Mouse (Mus musculus) kidney, postnatal 0 days (tissue): ENCODE results near the gene 2010300C02Rik. TPM values are rescaled to one million over a fixed set of nuclear protein-coding genes. Genes with fewer than 3 reads are reported as not detected.
"Not testable (repeated sequence)": the region's sequence is repeated elsewhere in the genome, so short reads cannot be mapped to it uniquely, and the experiment has no call there.

Experiments used
- ATAC-seq: fragments of 200-750 bp; cut with Nextera tagmentation; replicated peaks from 2 replicates; pipeline ENCODE4 v1.8.0; 2017; ENCODE audit warnings: low read depth, moderate number of reproducible peaks, moderate TSS enrichment, moderate library complexity; ENCODE audit not compliant: low FRiP score
- DNase-seq: peaks from one replicate; pipeline ENCODE4 v3.0.0-alpha.2; 2016; ENCODE audit warnings: low spot score
- H3K27ac ChIP-seq: fragments of 300-500 bp; sonication (generic); 2 replicates; pipeline ENCODE4 v1.5.1; 2014; ENCODE audit warnings: mild to moderate bottlenecking
- H3K27me3 ChIP-seq: fragments of 300-500 bp; sonication (generic); 2 replicates; pipeline ENCODE4 v1.6.1; 2014; ENCODE audit warnings: low read length, mixed read lengths; ENCODE audit not compliant: insufficient read depth
- H3K36me3 ChIP-seq: fragments of 300-500 bp; sonication (generic); 2 replicates; pipeline ENCODE4 v1.6.1; 2014; ENCODE audit warnings: low read length, mixed read lengths; ENCODE audit not compliant: insufficient read depth
- H3K4me1 ChIP-seq: fragments of 300-500 bp; sonication (generic); replicated peaks from 2 replicates; pipeline ENCODE4 v1.6.1; 2014; ENCODE audit warnings: antibody characterized with exemption, low read length, mixed read lengths; ENCODE audit not compliant: insufficient read depth
- H3K4me2 ChIP-seq: fragments of 300-500 bp; sonication (generic); 2 replicates; pipeline ENCODE4 v1.6.1; 2014; ENCODE audit warnings: mild to moderate bottlenecking, low read length, moderate library complexity, mixed read lengths
- H3K4me3 ChIP-seq: fragments of 300-500 bp; sonication (generic); replicated peaks from 2 replicates; pipeline ENCODE4 v1.5.1; 2014; ENCODE audit warnings: low read depth, low read length
- H3K9ac ChIP-seq: fragments of 300-500 bp; sonication (generic); 2 replicates; pipeline ENCODE4 v1.6.1; 2014; ENCODE audit warnings: low read depth, low read length
- H3K9me3 ChIP-seq: fragments of 300-500 bp; sonication (generic); replicated peaks from 2 replicates; pipeline ENCODE4 v1.6.1; 2016; ENCODE audit warnings: low read length, inconsistent platforms, mixed read lengths
- CTCF ChIP-seq: IDR thresholded peaks from 2 replicates; pipeline ENCODE4 v1.5.1; 2016; ENCODE audit warnings: antibody characterized with exemption, low read depth, mild to moderate bottlenecking, moderate library complexity
- WGBS: fragments of 180-500 bp; shearing (Covaris S2); extraction: QIAGEN DNeasy Blood & Tissue Kit; methylation state at CpG from one replicate; pipeline ENCODE4 v1.1.7; 2014; 5-methylcytosine and 5-hydroxymethylcytosine counted together
- polyA plus RNA-seq: library from polyadenylated mRNA; unstranded; fragments of >200 nt; fragmentation: Nextera tagmentation; extraction: Ambion mirVana; gene quantifications from 2 replicates; pipeline ENCODE4 v1.2.1, GENCODE M21; 2015

The 2010300C02Rik gene
- polyA plus RNA-seq, 1 experiment from 2014 or later: 2.4 TPM

GRCm38 (mm10) chr1:37726426-37726825 is 6.5 kb upstream of the 2010300C02Rik start:
- Histone ChIP-seq H3K9me3 (no peaks in the 10 kb centered on the region), H3K4me2 (no peak overlapping the region), H3K36me3 (no peaks in the 10 kb centered on the region), H3K4me1 (no peaks in the 10 kb centered on the region), H3K27me3 (no peaks in the 10 kb centered on the region), H3K9ac (no peak overlapping the region), H3K4me3 (no peak overlapping the region), H3K27ac (no peak overlapping the region)
- ATAC-seq (no peak), DNase-seq (no peak)
- no peak for TF ChIP-seq CTCF
- WGBS: 80% methylated on average over 8 of the region's 8 CpGs

GRCm38 (mm10) chr1:37725880-37726279 is 6.0 kb upstream of the 2010300C02Rik start:
- Histone ChIP-seq H3K4me2 (no peak overlapping the region), H3K9ac (no peak overlapping the region), H3K36me3 (no peaks in the 10 kb centered on the region), H3K9me3 (no peaks in the 10 kb centered on the region), H3K27ac (no peak overlapping the region), H3K27me3 (no peaks in the 10 kb centered on the region), H3K4me3 (no peak overlapping the region), H3K4me1 (no peaks in the 10 kb centered on the region)
- ATAC-seq (no peak), DNase-seq (no peak)
- 67% methylated on average over 12 of the region's 12 CpGs for WGBS
- TF ChIP-seq CTCF: no peak

GRCm38 (mm10) chr1:37721092-37721491 is 1.2 kb upstream of the 2010300C02Rik start:
- TF ChIP-seq CTCF: no peak
- WGBS: 79% methylated on average over 5 of the region's 5 CpGs
- DNase-seq (no peak), ATAC-seq (no peak)
- H3K9ac ChIP-seq: no peak overlapping the region
- H3K4me3 ChIP-seq: no peak overlapping the region
- no peaks in the 10 kb centered on the region for H3K9me3 ChIP-seq
- H3K4me1 ChIP-seq: no peaks in the 10 kb centered on the region; the same call in 1 of the 2 replicates
- no peak overlapping the region for H3K27ac ChIP-seq
- H3K4me2 ChIP-seq: no peak overlapping the region
- H3K27me3 ChIP-seq: no peaks in the 10 kb centered on the region
- no peaks in the 10 kb centered on the region for H3K36me3 ChIP-seq

GRCm38 (mm10) chr1:37719030-37719723 is 708 bp downstream of the 2010300C02Rik start:
- Histone ChIP-seq H3K4me3 (peak overlapping the region; percentile 57), H3K9ac (peak overlapping the region; percentile 58), H3K4me2 (peak overlapping the region; percentile 93), H3K9me3 (no peaks in the 10 kb centered on the region), H3K27me3 (no peaks in the 10 kb centered on the region), H3K36me3 (no peaks in the 10 kb centered on the region), H3K4me1 (no peaks in the 10 kb centered on the region; the same call in 1 of the 2 replicates), H3K27ac (no peak overlapping the region)
- TF ChIP-seq CTCF: no peak
- peak; percentile 74 for ATAC-seq
- 3% methylated on average over 49 of the region's 49 CpGs for WGBS
- DNase-seq: peak; percentile 18

GRCm38 (mm10) chr1:37718516-37718915 is 1.4 kb downstream of the 2010300C02Rik start:
- Histone ChIP-seq H3K9ac (no peak overlapping the region), H3K27ac (no peak overlapping the region), H3K4me2 (peak overlapping the region; percentile 93; the same call in 1 of the 2 replicates), H3K4me1 (no peaks in the 10 kb centered on the region; the same call in 1 of the 2 replicates), H3K9me3 (no peaks in the 10 kb centered on the region), H3K4me3 (no peak overlapping the region), H3K27me3 (no peaks in the 10 kb centered on the region), H3K36me3 (no peaks in the 10 kb centered on the region)
- no peak for DNase-seq
- TF ChIP-seq CTCF: no peak
- 47% methylated on average over 7 of the region's 7 CpGs for WGBS
- ATAC-seq: no peak

- no peaks in the 10 kb centered on the region for H3K9me3 ChIP-seq
- H3K4me3 ChIP-seq: no peak overlapping the region
- H3K27me3 ChIP-seq: no peaks in the 10 kb centered on the region
- no peak for TF ChIP-seq CTCF
- no peak overlapping the region for H3K27ac ChIP-seq
- DNase-seq (no peak), ATAC-seq (no peak)
- no peaks in the 10 kb centered on the region for H3K36me3 ChIP-seq
- WGBS: 77% methylated on average over 14 of the region's 14 CpGs
- H3K9ac ChIP-seq: no peak overlapping the region
- no peak overlapping the region for H3K4me2 ChIP-seq
- no peaks in the 10 kb centered on the region; the same call in 1 of the 2 replicates for H3K4me1 ChIP-seq
These were observed 2.3 kb downstream of the 2010300C02Rik start for GRCm38 (mm10) chr1:37717415-37718195.

- 70% methylated on average over 4 of the region's 4 CpGs for WGBS
- not testable (repeated sequence) for H3K4me1 ChIP-seq, ATAC-seq, H3K27ac ChIP-seq, H3K36me3 ChIP-seq, H3K4me2 ChIP-seq, DNase-seq, H3K9ac ChIP-seq, H3K4me3 ChIP-seq, H3K9me3 ChIP-seq, H3K27me3 ChIP-seq
These were observed 7.5 kb downstream of the 2010300C02Rik start for GRCm38 (mm10) chr1:37712357-37712737.
